Mouse (Mus musculus) hindbrain, embryonic 13.5 days (tissue): ENCODE data around the gene 1810055G02Rik. TPM values are rescaled to one million over a fixed set of nuclear protein-coding genes. Genes with fewer than 3 reads are reported as not detected.

ENCODE experiments used
- ATAC-seq: fragments of 200-750 bp; cut with Nextera tagmentation; 2 replicates; pipeline ENCODE4 v1.8.0; 2017; ENCODE audit warnings: moderate TSS enrichment; ENCODE audit not compliant: low FRiP score
- H3K27ac ChIP-seq: fragments of 300-500 bp; sonication (generic); 2 replicates; pipeline ENCODE4 v1.5.1; 2015; ENCODE audit warnings: inconsistent platforms, mild to moderate bottlenecking, moderate library complexity
- H3K27me3 ChIP-seq: fragments of 300-500 bp; sonication (generic); 2 replicates; pipeline ENCODE4 v1.6.1; 2015; ENCODE audit warnings: mild to moderate bottlenecking, inconsistent platforms
- H3K36me3 ChIP-seq: fragments of 300-500 bp; sonication (generic); 2 replicates; pipeline ENCODE4 v1.6.1; 2015; ENCODE audit warnings: mild to moderate bottlenecking, inconsistent platforms
- H3K4me1 ChIP-seq: fragments of 300-500 bp; sonication (generic); replicated peaks from 2 replicates; pipeline ENCODE4 v1.6.1; 2015; ENCODE audit warnings: inconsistent platforms
- H3K4me2 ChIP-seq: fragments of 300-500 bp; sonication (generic); 2 replicates; pipeline ENCODE4 v1.6.1; 2015; ENCODE audit warnings: inconsistent platforms, mild to moderate bottlenecking, moderate library complexity
- H3K4me3 ChIP-seq: fragments of 300-500 bp; sonication (generic); 2 replicates; pipeline ENCODE4 v1.5.1; 2015; ENCODE audit warnings: mild to moderate bottlenecking, inconsistent platforms
- H3K9ac ChIP-seq: fragments of 300-500 bp; sonication (generic); 2 replicates; pipeline ENCODE4 v1.6.1; 2015; ENCODE audit warnings: mild to moderate bottlenecking, inconsistent platforms
- H3K9me3 ChIP-seq: fragments of 300-500 bp; sonication (generic); 2 replicates; pipeline ENCODE4 v1.6.1; 2016; ENCODE audit warnings: inconsistent platforms
- WGBS: fragments of 180-500 bp; shearing (Covaris S2); methylation state at CpG from one replicate; pipeline ENCODE4 v1.1.7; 2015; 5-methylcytosine and 5-hydroxymethylcytosine counted together
- polyA plus RNA-seq: library from polyadenylated mRNA; unstranded; fragments of >200 nt; fragmentation: Nextera tagmentation; extraction: Ambion mirVana; gene quantifications from 2 replicates; pipeline ENCODE4 v1.2.1, GENCODE M21; 2015

1810055G02Rik gene
- polyA plus RNA-seq, 1 experiment from 2014 or later, result 33.9 TPM

DNA sequence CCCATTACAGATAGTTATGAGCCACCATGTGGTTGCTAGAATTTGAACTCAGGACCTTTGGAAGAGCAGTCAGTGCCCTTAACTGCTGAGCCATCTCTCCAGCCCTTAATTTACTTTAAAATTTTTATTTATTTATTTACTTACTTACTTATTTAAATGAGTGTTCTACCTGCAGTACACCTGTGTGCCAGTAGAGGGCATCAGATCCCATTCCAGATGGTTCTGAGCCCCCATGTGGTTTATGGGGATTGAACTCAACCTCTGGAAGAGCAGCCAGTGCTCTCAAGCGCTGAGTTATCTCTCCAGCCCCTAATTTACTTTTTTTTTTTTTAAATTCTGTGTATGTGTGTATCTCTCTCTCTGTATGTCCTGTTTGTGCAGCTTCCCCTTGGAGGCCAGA lies 16.7 kb downstream of the 1810055G02Rik start:
- Histone ChIP-seq H3K9me3 (no peaks in the 10 kb centered on the region), H3K4me1 (peaks cover 3% of the 10 kb centered on the region; the same call in 1 of the 2 replicates), H3K27ac (no peak overlapping the region), H3K36me3 (no peaks in the 10 kb centered on the region), H3K4me3 (no peak overlapping the region), H3K27me3 (no peaks in the 10 kb centered on the region), H3K9ac (no peak overlapping the region), H3K4me2 (no peak overlapping the region)
- no peak for ATAC-seq
- 19% methylated on average over 1 of the region's 1 CpGs for WGBS

DNA sequence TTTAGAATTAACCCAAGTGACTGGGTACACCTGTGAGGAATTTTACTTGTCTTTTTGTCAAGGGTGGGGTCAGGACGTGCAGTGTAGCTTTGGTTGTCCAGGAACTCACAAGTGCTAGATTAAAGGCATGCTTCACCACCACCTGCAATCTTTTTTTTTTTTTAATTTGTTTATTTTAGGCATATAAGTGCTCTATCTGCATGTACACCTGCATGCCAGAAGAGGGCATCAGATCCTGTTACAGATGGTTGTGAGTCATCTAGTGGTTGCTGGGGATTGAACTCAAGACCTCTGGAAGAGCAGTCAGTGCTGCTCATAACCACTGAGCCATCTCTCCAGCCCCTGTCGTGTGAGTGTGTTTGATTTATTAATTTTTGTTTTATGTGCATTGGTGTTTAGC lies 20.8 kb downstream of the 1810055G02Rik start:
- 77% methylated on average over 2 of the region's 2 CpGs for WGBS
- no peaks in the 10 kb centered on the region for H3K9me3 ChIP-seq
- ATAC-seq, result no peak
- H3K4me1 ChIP-seq, result no peaks in the 10 kb centered on the region
- H3K27me3 ChIP-seq, result no peaks in the 10 kb centered on the region
- H3K36me3 ChIP-seq, result no peaks in the 10 kb centered on the region
- no peak overlapping the region for H3K9ac ChIP-seq
- no peak overlapping the region for H3K27ac ChIP-seq
- no peak overlapping the region for H3K4me2 ChIP-seq
- no peak overlapping the region for H3K4me3 ChIP-seq

DNA sequence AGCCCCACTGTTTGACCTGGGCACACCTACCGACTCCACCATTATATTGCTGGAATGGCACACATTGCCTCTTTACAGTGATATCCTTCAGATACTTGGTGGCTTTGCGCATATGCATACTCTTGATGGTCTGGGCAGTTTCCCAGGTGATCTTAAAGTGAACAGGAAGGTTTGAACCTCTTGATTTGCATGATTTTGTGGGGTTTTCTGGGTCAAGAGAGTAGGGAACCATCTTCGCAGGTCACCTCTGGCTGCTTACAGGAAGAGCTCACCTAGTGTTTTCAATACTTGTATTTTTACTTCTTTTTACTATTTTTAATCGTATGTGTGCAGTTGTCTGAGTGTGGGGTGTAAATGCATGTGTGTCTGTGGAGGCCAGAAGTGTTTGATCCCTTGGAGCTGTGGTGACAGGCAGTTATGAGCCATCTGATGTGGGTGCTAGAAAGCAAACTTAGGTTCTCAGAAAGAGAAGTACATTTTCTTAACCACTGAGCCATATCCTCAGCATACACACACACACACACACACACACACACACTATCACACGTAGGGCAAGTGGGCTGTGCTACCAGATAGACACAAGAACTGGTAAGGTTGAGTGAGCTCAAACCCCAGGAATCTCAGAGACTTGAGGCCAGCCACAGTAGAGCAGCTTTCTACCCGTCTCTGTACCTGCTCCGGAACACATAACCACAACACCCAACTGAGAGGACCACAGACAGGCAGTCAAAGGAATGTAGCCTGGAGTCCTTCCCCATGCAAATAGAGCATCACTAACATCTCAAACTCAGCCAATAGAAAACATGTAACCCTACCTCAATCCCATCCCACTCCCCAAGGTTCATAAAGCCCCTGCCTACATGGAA lies 22.9 kb downstream of the 1810055G02Rik start:
- ATAC-seq, result no peak
- Histone ChIP-seq H3K4me3 (no peak overlapping the region), H3K27ac (no peak overlapping the region), H3K27me3 (no peaks in the 10 kb centered on the region), H3K9me3 (no peaks in the 10 kb centered on the region), H3K36me3 (no peaks in the 10 kb centered on the region), H3K4me2 (no peak overlapping the region), H3K9ac (no peak overlapping the region), H3K4me1 (no peaks in the 10 kb centered on the region)
- WGBS, result 87% methylated on average over 7 of the region's 7 CpGs

DNA sequence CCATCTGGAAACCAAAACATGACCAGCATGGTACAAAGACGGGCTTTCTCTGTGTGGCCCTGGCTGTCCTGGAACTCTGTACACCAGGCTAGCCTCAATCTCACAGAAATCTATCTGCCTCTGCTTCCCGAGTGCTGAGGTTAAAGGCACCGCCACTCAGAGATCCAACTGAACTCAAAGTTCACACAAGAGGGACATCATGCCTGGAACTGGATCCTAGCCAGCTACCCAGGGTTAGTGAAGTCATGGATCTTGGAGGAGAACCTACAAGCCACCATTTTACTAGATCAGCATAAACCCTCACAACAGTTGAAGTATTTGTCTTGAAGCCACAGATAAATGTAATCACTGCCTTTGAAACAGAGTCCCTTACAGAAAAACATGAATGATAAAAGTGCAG lies 27.9 kb downstream of the 1810055G02Rik start:
- no peaks in the 10 kb centered on the region for H3K36me3 ChIP-seq
- no peak overlapping the region for H3K9ac ChIP-seq
- H3K9me3 ChIP-seq, result no peaks in the 10 kb centered on the region
- H3K27ac ChIP-seq, result no peak overlapping the region
- no peak overlapping the region for H3K4me3 ChIP-seq
- no peaks in the 10 kb centered on the region for H3K4me1 ChIP-seq
- no peaks in the 10 kb centered on the region for H3K27me3 ChIP-seq
- 91% methylated on average over 3 of the region's 3 CpGs for WGBS
- H3K4me2 ChIP-seq, result no peak overlapping the region
- no peak for ATAC-seq

DNA sequence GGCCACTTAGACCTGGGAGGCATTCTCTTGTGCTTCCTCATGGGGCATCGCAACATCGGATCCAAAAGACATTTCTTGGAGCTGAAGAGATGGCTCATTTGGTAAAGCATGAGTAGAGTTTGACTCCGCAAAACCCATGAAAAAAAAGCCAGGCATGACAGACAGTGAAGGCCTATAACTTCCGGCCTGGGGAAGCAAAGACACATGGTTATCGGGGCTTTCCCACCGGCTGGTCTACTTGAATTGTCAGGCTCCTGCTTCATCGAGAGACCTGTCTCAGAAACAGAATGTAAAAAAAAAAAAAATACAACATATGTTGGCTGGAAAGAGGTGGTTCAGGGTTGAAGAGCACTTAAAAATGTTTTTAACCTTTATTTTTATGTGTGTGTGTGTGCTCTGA lies 31.6 kb downstream of the 1810055G02Rik start:
- H3K9me3 ChIP-seq, result no peaks in the 10 kb centered on the region
- H3K4me1 ChIP-seq, result peaks cover 13% of the 10 kb centered on the region
- H3K4me2 ChIP-seq, result no peak overlapping the region
- H3K27me3 ChIP-seq, result no peaks in the 10 kb centered on the region
- 93% methylated on average over 7 of the region's 7 CpGs for WGBS
- H3K9ac ChIP-seq, result no peak overlapping the region
- H3K36me3 ChIP-seq, result no peaks in the 10 kb centered on the region
- no peak overlapping the region for H3K27ac ChIP-seq
- H3K4me3 ChIP-seq, result no peak overlapping the region
- no peak for ATAC-seq

DNA sequence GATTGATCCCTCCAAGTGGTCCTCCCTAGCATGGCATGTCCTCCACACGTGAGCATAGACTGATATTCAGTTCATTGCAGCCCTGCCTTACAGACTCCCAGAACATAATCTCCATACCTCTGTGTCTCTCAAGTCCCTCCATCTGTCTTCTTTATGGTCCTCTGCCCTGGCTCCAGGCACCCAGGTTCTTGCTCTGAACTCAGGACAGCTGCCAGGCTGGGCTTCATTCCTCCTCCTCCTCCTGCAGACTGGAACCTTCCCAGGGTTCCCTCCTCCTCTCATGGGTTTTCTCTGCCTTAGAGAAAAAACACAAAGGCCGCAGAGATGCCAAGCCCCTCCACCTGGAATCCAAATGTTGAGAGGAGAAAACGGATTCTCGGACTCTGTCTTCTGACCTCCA lies 34.6 kb downstream of the 1810055G02Rik start:
- Histone ChIP-seq H3K27ac (peak overlapping the region; percentile 70), H3K9ac (0 out of 2 replicates have a peak overlapping the region, but pooled peaks have one; percentile 30), H3K4me3 (no peak overlapping the region), H3K27me3 (no peaks in the 10 kb centered on the region), H3K9me3 (0 out of 2 replicates have a peak, but pooled peaks cover 6% of the 10 kb centered on the region), H3K36me3 (no peaks in the 10 kb centered on the region), H3K4me1 (peaks cover 13% of the 10 kb centered on the region), H3K4me2 (peak overlapping the region; percentile 62)
- 38% methylated on average over 4 of the region's 4 CpGs for WGBS
- ATAC-seq, result no peak

DNA sequence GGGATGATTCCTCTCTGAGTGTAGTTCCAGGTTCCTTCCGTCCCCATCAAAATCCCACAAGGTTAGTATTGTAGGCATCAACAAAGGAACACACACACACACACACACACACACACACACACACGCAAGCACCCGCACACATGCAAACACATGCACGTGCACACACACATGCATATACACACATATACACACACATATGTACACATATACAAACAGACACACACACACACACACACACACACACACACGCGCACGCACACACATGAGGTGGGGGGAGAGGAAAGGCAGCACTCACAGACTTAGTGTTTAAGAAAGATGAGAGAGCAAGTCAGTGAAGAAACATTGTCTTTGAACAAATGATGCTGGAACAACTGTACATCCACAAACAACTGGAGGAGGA lies 35.3 kb downstream of the 1810055G02Rik start:
- Histone ChIP-seq H3K27ac (peak overlapping the region; percentile 97), H3K9me3 (0 out of 2 replicates have a peak, but pooled peaks cover 6% of the 10 kb centered on the region), H3K4me2 (peak overlapping the region; percentile 62), H3K27me3 (no peaks in the 10 kb centered on the region), H3K9ac (peak overlapping the region; percentile 84), H3K4me3 (peak overlapping the region; percentile 52), H3K36me3 (no peaks in the 10 kb centered on the region), H3K4me1 (peaks cover 13% of the 10 kb centered on the region)
- peak; percentile 59; the same call in 1 of the 2 replicates for ATAC-seq
- WGBS, result 74% methylated on average over 7 of the region's 7 CpGs

DNA sequence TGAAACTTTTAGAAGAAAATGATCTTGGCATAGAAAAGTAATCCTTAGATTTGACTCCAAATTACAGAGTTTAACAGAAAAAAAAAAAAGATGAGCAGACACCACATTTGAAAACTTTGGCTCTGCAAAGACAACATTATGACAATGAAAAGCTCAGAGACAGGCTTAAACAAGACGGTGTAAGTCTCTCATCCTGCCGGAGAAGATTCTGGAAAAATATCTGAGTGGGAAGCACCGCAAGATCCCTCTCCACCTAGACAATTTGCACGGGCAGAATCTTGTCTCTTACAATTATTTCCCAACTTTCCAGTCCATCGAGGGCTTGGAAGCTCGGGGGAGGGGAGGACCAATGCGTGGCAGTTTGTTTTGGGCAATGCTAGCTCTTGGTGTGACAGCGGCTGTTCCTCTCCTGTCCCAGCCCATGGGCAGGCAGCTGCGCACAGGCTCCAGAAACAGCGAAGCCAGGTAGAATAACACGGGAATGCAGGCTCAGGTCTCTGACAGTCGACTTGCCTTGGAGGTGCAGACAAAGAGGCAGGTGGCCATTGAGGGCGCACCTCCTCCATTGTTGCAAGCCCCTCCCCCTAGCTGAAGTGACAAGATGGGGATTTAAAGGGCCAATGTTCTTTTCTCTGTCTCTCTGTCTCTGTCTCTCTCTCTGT lies 35.9 kb downstream of the 1810055G02Rik start:
- Histone ChIP-seq H3K4me2 (peak overlapping the region; percentile 62), H3K9ac (peak overlapping the region; percentile 84), H3K4me3 (peak overlapping the region; percentile 52), H3K4me1 (peaks cover 13% of the 10 kb centered on the region), H3K27me3 (no peaks in the 10 kb centered on the region), H3K36me3 (no peaks in the 10 kb centered on the region), H3K27ac (peak overlapping the region; percentile 97), H3K9me3 (0 out of 2 replicates have a peak, but pooled peaks cover 6% of the 10 kb centered on the region)
- peak; percentile 88 for ATAC-seq
- 4% methylated on average over 13 of the region's 13 CpGs for WGBS

DNA sequence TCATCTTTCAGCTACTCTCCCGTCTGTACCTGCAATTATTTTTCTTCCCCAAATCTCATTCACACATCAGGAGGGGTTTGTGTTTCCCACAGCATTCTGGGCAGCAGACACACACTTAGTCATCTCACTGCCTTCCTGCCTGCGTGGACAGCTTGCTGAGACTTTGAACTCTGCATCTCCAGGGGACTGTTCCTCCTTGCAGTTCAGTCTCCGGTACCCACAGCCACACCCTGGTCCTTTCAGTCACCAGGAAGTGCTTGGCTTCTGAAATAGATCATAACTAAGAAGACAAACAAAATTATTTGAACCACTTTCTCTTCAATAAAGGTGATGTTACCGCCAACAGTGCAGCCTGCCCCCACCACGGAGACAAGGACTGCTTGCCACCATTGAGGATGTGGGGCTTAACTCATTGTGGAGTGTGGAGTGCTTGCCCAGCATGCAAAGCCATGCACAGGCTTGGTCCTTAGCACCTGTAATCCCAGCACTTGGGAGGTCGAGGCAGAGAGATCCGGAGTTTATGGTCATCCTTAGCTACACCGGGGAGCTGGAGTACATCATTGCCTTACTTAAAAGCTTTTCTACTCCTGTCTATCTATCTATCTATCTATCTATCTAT lies 44.6 kb downstream of the 1810055G02Rik start:
- Histone ChIP-seq H3K27ac (no peak overlapping the region), H3K9me3 (no peaks in the 10 kb centered on the region), H3K9ac (no peak overlapping the region), H3K4me1 (no peaks in the 10 kb centered on the region), H3K36me3 (no peaks in the 10 kb centered on the region), H3K27me3 (0 out of 2 replicates have a peak, but pooled peaks cover 5% of the 10 kb centered on the region), H3K4me3 (no peak overlapping the region), H3K4me2 (no peak overlapping the region)
- WGBS, result 63% methylated on average over 8 of the region's 8 CpGs
- ATAC-seq, result no peak

DNA sequence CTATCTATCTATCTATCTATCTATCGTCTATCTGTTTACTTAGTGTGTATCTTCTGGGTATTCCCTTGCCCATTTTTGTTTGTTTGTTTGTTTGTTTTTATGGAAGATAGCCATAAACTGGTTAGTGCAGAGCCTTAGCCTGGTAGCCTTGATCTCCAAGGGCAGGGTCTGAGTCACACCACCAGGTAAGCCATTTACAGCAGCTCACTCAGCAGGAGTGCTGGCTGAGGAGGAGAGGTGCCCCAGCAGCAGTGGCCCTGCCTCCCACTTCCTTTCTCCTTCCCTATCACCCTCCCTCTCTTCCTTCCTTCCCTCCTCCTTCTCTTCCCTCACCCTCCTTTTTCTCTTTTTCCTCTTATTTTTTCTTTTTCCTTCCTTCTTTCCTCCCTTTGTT lies 45.1 kb downstream of the 1810055G02Rik start:
- WGBS, result 83% methylated on average over 1 of the region's 1 CpGs
- ATAC-seq, result no peak
- H3K9me3 ChIP-seq, result no peaks in the 10 kb centered on the region

DNA sequence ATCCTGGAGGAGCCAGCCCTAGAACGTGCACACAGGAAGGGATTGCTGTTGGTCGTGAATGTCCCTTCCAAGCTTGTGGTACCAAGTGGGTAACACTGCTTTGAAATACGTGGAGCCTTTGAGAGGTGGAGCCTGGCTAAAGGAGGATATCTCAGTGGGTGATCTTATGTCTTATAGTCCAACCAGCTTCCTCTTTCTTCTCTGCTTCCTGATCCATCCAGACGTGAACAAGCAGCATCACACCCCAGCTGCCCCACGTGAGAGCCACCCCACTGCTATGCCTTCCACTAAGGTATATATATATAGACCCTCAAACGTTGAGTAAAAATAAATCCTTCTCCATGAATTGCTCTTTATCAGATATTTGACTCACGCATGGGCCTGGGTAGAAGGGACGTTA lies 45.6 kb downstream of the 1810055G02Rik start:
- H3K4me3 ChIP-seq, result no peak overlapping the region
- ATAC-seq, result no peak
- no peaks in the 10 kb centered on the region for H3K4me1 ChIP-seq
- H3K27me3 ChIP-seq, result 0 out of 2 replicates have a peak, but pooled peaks cover 5% of the 10 kb centered on the region
- H3K4me2 ChIP-seq, result no peak overlapping the region
- no peaks in the 10 kb centered on the region for H3K9me3 ChIP-seq
- H3K27ac ChIP-seq, result no peak overlapping the region
- H3K36me3 ChIP-seq, result no peaks in the 10 kb centered on the region
- 60% methylated on average over 8 of the region's 8 CpGs for WGBS
- no peak overlapping the region for H3K9ac ChIP-seq

More for the DNA sequence above, 45.1 kb downstream of the 1810055G02Rik start:
- Histone ChIP-seq H3K36me3 (no peaks in the 10 kb centered on the region), H3K4me1 (no peaks in the 10 kb centered on the region), H3K4me3 (no peak overlapping the region), H3K4me2 (no peak overlapping the region), H3K27ac (no peak overlapping the region), H3K27me3 (0 out of 2 replicates have a peak, but pooled peaks cover 5% of the 10 kb centered on the region), H3K9ac (no peak overlapping the region)

DNA sequence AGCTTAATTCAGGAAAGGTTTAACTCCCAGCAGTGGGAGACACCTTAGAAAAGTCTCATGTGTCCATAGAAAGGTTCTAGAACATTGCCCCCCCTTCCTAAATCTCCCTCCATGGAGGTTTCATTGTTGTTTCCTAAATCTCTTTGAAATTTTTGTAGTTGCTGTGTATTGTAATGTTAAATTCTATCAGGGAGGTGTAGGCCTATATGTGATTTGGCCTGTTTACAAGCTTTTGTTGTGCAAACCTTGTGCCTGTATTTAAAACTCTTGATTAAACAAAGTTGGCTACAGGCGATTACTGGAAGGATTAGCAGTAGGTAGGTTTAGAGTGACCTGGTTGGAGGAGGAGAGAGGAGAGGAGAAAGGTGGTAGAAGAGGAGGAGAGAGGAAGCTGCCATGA lies 49.8 kb downstream of the 1810055G02Rik start:
- Histone ChIP-seq H3K4me2 (no peak overlapping the region), H3K9me3 (no peaks in the 10 kb centered on the region), H3K27ac (no peak overlapping the region), H3K9ac (no peak overlapping the region), H3K36me3 (no peaks in the 10 kb centered on the region), H3K4me1 (no peaks in the 10 kb centered on the region), H3K27me3 (0 out of 2 replicates have a peak, but pooled peaks cover 3% of the 10 kb centered on the region), H3K4me3 (no peak overlapping the region)
- ATAC-seq, result no peak
- 57% methylated on average over 1 of the region's 1 CpGs for WGBS
